Mouse (Mus musculus): Measurements from ENCODE around the gene Stk40.
"Not testable (repeated sequence)": the region's sequence is repeated elsewhere in the genome, so short reads cannot be mapped to it uniquely, and the experiment has no call there.

- TF ChIP-seq CTCF (IDR thresholded peaks at IDR 0.05; ENCODE audit: low read depth, low read length); TAL1 (conservative IDR thresholded peaks at IDR 0.05; ENCODE audit: low read depth, low read length); GATA1 (IDR thresholded peaks at IDR 0.05; ENCODE audit: borderline replicate concordance, low read length): not testable (repeated sequence)
These were observed 67.0 kb downstream of the Stk40 start for GRCm38 (mm10) chr4:126170737-126171136.

Measured in G1E (cell line).